Mouse (Mus musculus) leukemia stem cell, adult 10-12 weeks (primary cell): ENCODE results near the gene Rnf182. TPM values are rescaled to one million over a fixed set of nuclear protein-coding genes. Genes with fewer than 3 reads are reported as not detected.

Experiments
- polyA plus RNA-seq: library from polyadenylated mRNA; stranded (reverse); fragments of >175 nt; gene quantifications from 2 replicates; pipeline ENCODE4 v1.2.3, GENCODE M21; 2012; ENCODE audit warnings: low replicate concordance

Gene Rnf182
- polyA plus RNA-seq = 0.05 TPM in 1 of 2 replicates, not detected in the other

DNA sequence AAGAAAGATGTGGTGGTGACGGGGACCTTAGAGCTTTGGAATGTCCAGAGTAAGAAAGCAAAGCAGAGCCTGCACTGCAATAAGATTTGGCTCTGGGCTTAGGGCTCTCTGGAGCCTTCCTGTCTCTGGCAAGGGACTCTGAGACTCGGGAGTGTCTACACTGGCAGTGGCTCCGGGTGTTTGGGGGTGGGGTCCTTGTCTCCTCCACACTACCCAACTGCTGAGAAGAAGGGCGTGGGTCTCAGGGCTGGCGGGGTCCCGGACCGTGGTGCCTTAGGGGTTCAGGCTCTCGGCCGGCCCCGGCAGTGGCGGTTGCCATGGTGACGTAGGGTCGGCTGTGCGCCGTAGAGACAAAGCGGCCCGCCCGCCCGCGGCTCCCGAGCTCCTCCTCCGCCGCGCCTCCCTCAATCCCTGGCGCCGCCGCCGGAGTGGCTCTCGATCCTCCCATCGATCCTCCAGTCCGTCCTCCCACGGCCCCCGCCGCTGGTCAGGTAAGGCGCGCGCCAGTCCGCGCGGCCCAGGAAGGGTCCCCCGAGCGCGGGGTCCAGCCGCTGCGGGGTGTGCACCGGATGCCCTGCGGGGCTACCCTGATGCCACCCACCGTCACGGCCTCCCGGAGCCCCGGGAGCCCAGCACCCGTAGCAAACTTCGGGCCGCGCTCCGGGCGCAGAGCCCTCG, at the start of gene Rnf182:
Rnf182 (plus strand) TSS at position 134 of the 678 bp plus-strand sequence.

Other genes starting within 250 kb of the Rnf182 start
- gene Nol7, start 217.3 kb upstream of the Rnf182 start, polyA plus RNA-seq = 176 and 231 TPM in 2 replicates
- gene Ranbp9, start 134.4 kb upstream of the Rnf182 start, polyA plus RNA-seq = 34.0 and 70.0 TPM in 2 replicates
- 11.1 and 11.7 TPM in 2 replicates for gene Mcur1, start 55.5 kb upstream of the Rnf182 start, polyA plus RNA-seq
- gene Cd83, start 169.1 kb downstream of the Rnf182 start, polyA plus RNA-seq = 16.9 and 22.9 TPM in 2 replicates